Mouse (Mus musculus) heart, postnatal 0 days (tissue): ENCODE results near the gene Patl1. TPM values are rescaled to one million over a fixed set of nuclear protein-coding genes. Genes with fewer than 3 reads are reported as not detected.
"Not testable (repeated sequence)": the region's sequence is repeated elsewhere in the genome, so short reads cannot be mapped to it uniquely, and the experiment has no call there.

Experiments
- ATAC-seq: fragments of 200-750 bp; cut with Nextera tagmentation; 2 replicates; pipeline ENCODE4 v1.8.0; 2017; ENCODE audit warnings: low read depth, moderate number of reproducible peaks, moderate library complexity; ENCODE audit not compliant: insufficient read depth
- DNase-seq: peaks from one replicate; pipeline ENCODE4 v3.0.0-alpha.2; 2016; ENCODE audit warnings: low spot score
- H3K27ac ChIP-seq: fragments of 300-500 bp; sonication (generic); 2 replicates; pipeline ENCODE4 v1.5.1; 2014; ENCODE audit warnings: low read depth, mild to moderate bottlenecking
- H3K27me3 ChIP-seq: fragments of 300-500 bp; sonication (generic); 2 replicates; pipeline ENCODE4 v1.6.1; 2014; ENCODE audit warnings: low read length, mixed read lengths; ENCODE audit not compliant: control insufficient read depth, insufficient read depth
- H3K36me3 ChIP-seq: fragments of 300-500 bp; sonication (generic); replicated peaks from 2 replicates; pipeline ENCODE4 v1.6.1; 2014; ENCODE audit warnings: low read length, mixed read lengths; ENCODE audit not compliant: control insufficient read depth, insufficient read depth
- H3K4me1 ChIP-seq: fragments of 300-500 bp; sonication (generic); 2 replicates; pipeline ENCODE4 v1.6.1; 2014; ENCODE audit warnings: antibody characterized with exemption; ENCODE audit not compliant: control insufficient read depth, insufficient read depth
- H3K4me2 ChIP-seq: fragments of 300-500 bp; sonication (generic); 2 replicates; pipeline ENCODE4 v1.6.1; 2014; ENCODE audit warnings: low read depth, mild to moderate bottlenecking, low read length, moderate library complexity
- H3K4me3 ChIP-seq: fragments of 300-500 bp; sonication (generic); 2 replicates; pipeline ENCODE4 v1.5.1; 2014; ENCODE audit warnings: low read depth, low read length
- H3K9ac ChIP-seq: fragments of 300-500 bp; sonication (generic); replicated peaks from 2 replicates; pipeline ENCODE4 v1.6.1; 2014; ENCODE audit warnings: low read depth, low read length, mixed read lengths
- H3K9me3 ChIP-seq: fragments of 300-500 bp; sonication (generic); replicated peaks from 2 replicates; pipeline ENCODE4 v1.6.1; 2016; ENCODE audit warnings: low read length; ENCODE audit not compliant: control insufficient read depth
- CTCF ChIP-seq: IDR thresholded peaks from 2 replicates; pipeline ENCODE4 v1.5.1; 2016; ENCODE audit warnings: antibody characterized with exemption, control low read depth, low read depth
- EP300 ChIP-seq: IDR thresholded peaks from 2 replicates; pipeline ENCODE4 v1.6.1; 2016; ENCODE audit warnings: antibody characterized with exemption, low read depth
- WGBS: fragments of 180-500 bp; shearing (Covaris S2); extraction: QIAGEN DNeasy Blood & Tissue Kit; methylation state at CpG from one replicate; pipeline ENCODE4 v1.1.7; 2014; 5-methylcytosine and 5-hydroxymethylcytosine counted together
- polyA plus RNA-seq: library from polyadenylated mRNA; unstranded; fragments of >200 nt; fragmentation: Nextera tagmentation; extraction: Ambion mirVana; gene quantifications from 2 replicates; pipeline ENCODE4 v1.2.1, GENCODE M21; 2015
- total RNA-seq: library from RNA; depleted of rRNA; stranded (reverse); fragments of >200 nt; gene quantifications from 2 replicates; pipeline ENCODE4 v1.2.3, GENCODE M21; 2014; ENCODE audit warnings: low replicate concordance

Patl1 gene
- total and polyA plus RNA-seq, 2 experiments from 2014 or later, result 11.5 to 12.9 TPM

- Histone ChIP-seq H3K9me3 (no peaks in the 10 kb centered on the region), H3K27me3 (no peaks in the 10 kb centered on the region), H3K36me3 (peaks cover 89% of the 10 kb centered on the region), H3K4me2 (no peak overlapping the region), H3K4me1 (no peaks in the 10 kb centered on the region), H3K4me3 (no peak overlapping the region), H3K9ac (no peak overlapping the region), H3K27ac (no peak overlapping the region)
- ATAC-seq, result no peak
- no peak for DNase-seq
- TF ChIP-seq EP300 (no peak), CTCF (no peak)
- WGBS, result 85% methylated on average over 2 of the region's 2 CpGs
Measured at GRCm38 (mm10) chr19:11926380-11926779, 14.2 kb downstream of the Patl1 start.

GRCm38 (mm10) chr19:11928025-11928748, 16.0 kb downstream of the Patl1 start:
- no peak for DNase-seq
- Histone ChIP-seq H3K9ac (no peak overlapping the region), H3K4me2 (no peak overlapping the region), H3K4me1 (no peaks in the 10 kb centered on the region), H3K36me3 (peaks cover 89% of the 10 kb centered on the region), H3K27ac (no peak overlapping the region), H3K4me3 (no peak overlapping the region), H3K9me3 (no peaks in the 10 kb centered on the region), H3K27me3 (no peaks in the 10 kb centered on the region)
- WGBS, result 86% methylated on average over 4 of the region's 4 CpGs
- TF ChIP-seq EP300 (no peak), CTCF (no peak)
- ATAC-seq, result no peak

- not testable (repeated sequence) for H3K27ac ChIP-seq, H3K4me2 ChIP-seq, H3K9me3 ChIP-seq, H3K27me3 ChIP-seq, H3K4me3 ChIP-seq, H3K9ac ChIP-seq, DNase-seq, H3K4me1 ChIP-seq, ATAC-seq
- peaks cover 40% of the 10 kb centered on the region for H3K36me3 ChIP-seq
- 96% methylated on average over 9 of the region's 9 CpGs for WGBS
Measured at GRCm38 (mm10) chr19:11946460-11946859, 34.3 kb downstream of the Patl1 start.

- no peak overlapping the region for H3K9ac ChIP-seq
- no peaks in the 10 kb centered on the region for H3K4me1 ChIP-seq
- TF ChIP-seq CTCF (no peak), EP300 (no peak)
- H3K9me3 ChIP-seq, result no peaks in the 10 kb centered on the region
- no peak overlapping the region for H3K4me3 ChIP-seq
- ATAC-seq (no peak), DNase-seq (no peak)
- H3K36me3 ChIP-seq, result peaks cover 10% of the 10 kb centered on the region
- no peak overlapping the region for H3K27ac ChIP-seq
- no peaks in the 10 kb centered on the region for H3K27me3 ChIP-seq
- H3K4me2 ChIP-seq, result no peak overlapping the region
- 39% methylated on average over 1 of the region's 1 CpGs for WGBS
Measured at GRCm38 (mm10) chr19:11949878-11950277, 37.7 kb downstream of the Patl1 start.

- WGBS, result 73% methylated on average over 7 of the region's 7 CpGs
Measured at GRCm38 (mm10) chr19:11950747-11951146, 38.5 kb downstream of the Patl1 start.

GRCm38 (mm10) chr19:11954206-11954605, 42.0 kb downstream of the Patl1 start:
- no peaks in the 10 kb centered on the region for H3K36me3 ChIP-seq
- no peak for ATAC-seq
- H3K4me3 ChIP-seq, result no peak overlapping the region
- no peak overlapping the region for H3K27ac ChIP-seq
- no peaks in the 10 kb centered on the region for H3K9me3 ChIP-seq
- no peak overlapping the region for H3K9ac ChIP-seq
- no peaks in the 10 kb centered on the region for H3K27me3 ChIP-seq
- TF ChIP-seq CTCF, result no peak; the same call in 1 of the 2 replicates
- TF ChIP-seq EP300, result no peak
- no peaks in the 10 kb centered on the region for H3K4me1 ChIP-seq
- no peak overlapping the region for H3K4me2 ChIP-seq
- DNase-seq, result no peak
- 40% methylated on average over 6 of the region's 6 CpGs for WGBS

More at GRCm38 (mm10) chr19:11950747-11951146, 38.5 kb downstream of the Patl1 start:
- Histone ChIP-seq H3K4me1 (no peaks in the 10 kb centered on the region), H3K27ac (no peak overlapping the region), H3K9me3 (no peaks in the 10 kb centered on the region), H3K4me2 (no peak overlapping the region), H3K27me3 (no peaks in the 10 kb centered on the region), H3K4me3 (no peak overlapping the region), H3K36me3 (peaks cover 1% of the 10 kb centered on the region), H3K9ac (no peak overlapping the region)
- ATAC-seq (no peak), DNase-seq (no peak)
- TF ChIP-seq CTCF, result no peak
- no peak for TF ChIP-seq EP300
